Mouse (Mus musculus) MEL (cell line): Measurements from ENCODE around the gene Upk2. TPM values are rescaled to one million over a fixed set of nuclear protein-coding genes. Genes with fewer than 3 reads are reported as not detected.

ENCODE experiments used
- DNase-seq: peaks from one replicate; pipeline ENCODE4 v3.0.0; 2011; ENCODE audit warnings: low read depth, low spot score
- H3K27ac ChIP-seq: 2 replicates; pipeline ENCODE4 v1.5.1; 2012; ENCODE audit warnings: low read depth, mild to moderate bottlenecking, control low read depth, low read length, moderate library complexity; ENCODE audit not compliant: control insufficient read depth
- H3K27me3 ChIP-seq, 2 experiments: fragments of 150-350 bp in 1 of 2; sonication (generic) in 1 of 2; 2 replicates each; pipeline ENCODE4 v1.6.1; 2012; ENCODE audit warnings: low read length in 2 of 2, mild to moderate bottlenecking in 2 of 2, improper control_type of control experiment in 1 of 2, moderate library complexity in 1 of 2; ENCODE audit not compliant: insufficient read depth in 2 of 2, control insufficient read depth in 1 of 2
- H3K36me3 ChIP-seq, 2 experiments: 2 replicates each; pipeline ENCODE4 v1.6.1; 2012 to 2014; ENCODE audit warnings: low read length in 2 of 2, improper control_type of control experiment in 1 of 2, inconsistent platforms in 1 of 2, mild to moderate bottlenecking in 1 of 2; ENCODE audit not compliant: insufficient read depth in 2 of 2, control insufficient read depth in 1 of 2
- H3K4me1 ChIP-seq, 2 experiments: fragments of 150-350 bp in 1 of 2; sonication (generic) in 1 of 2; 2 replicates each; pipeline ENCODE4 v1.6.1; 2012; ENCODE audit warnings: low read length in 2 of 2, improper control_type of control experiment in 1 of 2, mild to moderate bottlenecking in 1 of 2; ENCODE audit not compliant: insufficient read depth in 2 of 2, control insufficient read depth in 1 of 2
- H3K4me3 ChIP-seq, 2 experiments: fragments of 150-350 bp in 1 of 2; sonication (generic) in 1 of 2; 2 replicates each; pipeline ENCODE4 v1.5.1; 2012; ENCODE audit warnings: low read depth in 2 of 2, low read length in 2 of 2, mild to moderate bottlenecking in 2 of 2, moderate library complexity in 2 of 2, control low read depth in 1 of 2, improper control_type of control experiment in 1 of 2; ENCODE audit not compliant: control insufficient read depth in 1 of 2, insufficient read depth in 1 of 2
- H3K79me2 ChIP-seq: 2 replicates; pipeline ENCODE4 v1.6.1; 2012; ENCODE audit warnings: mild to moderate bottlenecking, low read length, moderate library complexity; ENCODE audit not compliant: control insufficient read depth, poor library complexity, insufficient read depth
- H3K9ac ChIP-seq: 2 replicates; pipeline ENCODE4 v1.6.1; 2012; ENCODE audit warnings: low read depth, mild to moderate bottlenecking, control low read depth, low read length, moderate library complexity; ENCODE audit not compliant: control insufficient read depth, poor library complexity, severe bottlenecking
- H3K9me3 ChIP-seq: fragments of 150-350 bp; sonication (generic); replicated peaks from 2 replicates; pipeline ENCODE4 v1.6.1; 2012; ENCODE audit warnings: mild to moderate bottlenecking, low read length, improper control_type of control experiment, moderate library complexity; ENCODE audit not compliant: insufficient read depth
- BHLHE40 ChIP-seq: IDR thresholded peaks from 2 replicates; pipeline ENCODE4 v1.6.1; 2012; ENCODE audit warnings: low read depth, mild to moderate bottlenecking, inconsistent platforms, low read length, improper control_type of control experiment, borderline replicate concordance
- CHD1 ChIP-seq: IDR thresholded peaks from 2 replicates; pipeline ENCODE4 v1.6.1; 2012; ENCODE audit warnings: low read depth, mild to moderate bottlenecking, inconsistent platforms, low read length, improper control_type of control experiment
- EP300 ChIP-seq, 2 experiments: IDR thresholded peaks; 2 replicates each; pipeline ENCODE4 v1.6.1; 2011; ENCODE audit warnings: improper control_type of control experiment in 2 of 2, low read length in 2 of 2, low read depth in 1 of 2, mild to moderate bottlenecking in 1 of 2
- GABPA ChIP-seq: IDR thresholded peaks from 2 replicates; pipeline ENCODE4 v1.6.1; 2012; ENCODE audit warnings: low read depth, mild to moderate bottlenecking, inconsistent platforms, low read length, improper control_type of control experiment, moderate library complexity
- GATA1 ChIP-seq: IDR thresholded peaks from 2 replicates; pipeline ENCODE4 v1.6.1; 2011; ENCODE audit warnings: low read depth, low read length, improper control_type of control experiment
- KAT2A ChIP-seq: conservative IDR thresholded peaks from 2 replicates; pipeline ENCODE4 v1.6.1; 2012; ENCODE audit warnings: low read depth, low read length, improper control_type of control experiment, inconsistent platforms
- MYB ChIP-seq: IDR thresholded peaks from 2 replicates; pipeline ENCODE4 v1.6.1; 2011; ENCODE audit warnings: mild to moderate bottlenecking, low read depth, low read length, improper control_type of control experiment
- NELFE ChIP-seq: IDR thresholded peaks from 2 replicates; pipeline ENCODE4 v1.6.1; 2011; ENCODE audit warnings: low read depth, low read length, improper control_type of control experiment
- NRF1 ChIP-seq: IDR thresholded peaks from 2 replicates; pipeline ENCODE4 v1.6.1; 2014; ENCODE audit warnings: low read depth, mild to moderate bottlenecking, inconsistent platforms, low read length, improper control_type of control experiment, moderate library complexity; ENCODE audit not compliant: poor library complexity, insufficient read depth, severe bottlenecking
- POLR2AphosphoS5 ChIP-seq: IDR thresholded peaks from 2 replicates; pipeline ENCODE4 v1.6.1; 2012; ENCODE audit warnings: low read depth, borderline replicate concordance, mild to moderate bottlenecking, inconsistent platforms, low read length, moderate library complexity, mixed read lengths
- RAD21 ChIP-seq: IDR thresholded peaks from 2 replicates; pipeline ENCODE4 v1.6.1; 2011; ENCODE audit warnings: mild to moderate bottlenecking, low read depth, low read length, improper control_type of control experiment
- SIN3A ChIP-seq: IDR thresholded peaks from 2 replicates; pipeline ENCODE4 v1.6.1; 2012; ENCODE audit warnings: low read length, improper control_type of control experiment, inconsistent platforms
- SMC3 ChIP-seq: IDR thresholded peaks from 2 replicates; pipeline ENCODE4 v1.6.1; 2011; ENCODE audit warnings: low read depth, low read length, improper control_type of control experiment
- USF1 ChIP-seq: IDR thresholded peaks from 2 replicates; pipeline ENCODE4 v1.6.1; 2014; ENCODE audit warnings: low read depth, mild to moderate bottlenecking, inconsistent platforms, low read length, improper control_type of control experiment, moderate library complexity
- USF2 ChIP-seq, 2 experiments: IDR thresholded peaks; 2 replicates each; pipeline ENCODE4 v1.6.1; 2011 to 2012; ENCODE audit warnings: improper control_type of control experiment in 2 of 2, low read length in 2 of 2, borderline replicate concordance in 1 of 2, inconsistent platforms in 1 of 2, low read depth in 1 of 2, mild to moderate bottlenecking in 1 of 2; ENCODE audit not compliant: insufficient read depth in 1 of 2
- ZC3H11A ChIP-seq: IDR thresholded peaks from 2 replicates; pipeline ENCODE4 v1.6.1; 2012; ENCODE audit warnings: low read depth, mild to moderate bottlenecking, inconsistent platforms, low read length, improper control_type of control experiment
- polyA plus RNA-seq, 2 experiments: library from polyadenylated mRNA; stranded (reverse) in 1 of 2; unstranded in 1 of 2; fragments of >175 nt in 1 of 2; fragments of >200 nt in 1 of 2; gene quantifications; 2 replicates each; pipeline versions ENCODE4 v1.2.1 to v1.2.4; 2012; ENCODE audit warnings: low replicate concordance in 2 of 2, low read depth in 1 of 2; ENCODE audit not compliant: insufficient read length in 2 of 2, insufficient read depth in 1 of 2, missing spikeins in 1 of 2
- total RNA-seq: library from RNA; depleted of rRNA; stranded (reverse); fragments of 300-350 nt; gene quantifications from 2 replicates; pipeline ENCODE4 v1.2.3, GENCODE M21; 2012

Upk2 gene
- total and polyA plus RNA-seq, 3 experiments: not detected

DNA sequence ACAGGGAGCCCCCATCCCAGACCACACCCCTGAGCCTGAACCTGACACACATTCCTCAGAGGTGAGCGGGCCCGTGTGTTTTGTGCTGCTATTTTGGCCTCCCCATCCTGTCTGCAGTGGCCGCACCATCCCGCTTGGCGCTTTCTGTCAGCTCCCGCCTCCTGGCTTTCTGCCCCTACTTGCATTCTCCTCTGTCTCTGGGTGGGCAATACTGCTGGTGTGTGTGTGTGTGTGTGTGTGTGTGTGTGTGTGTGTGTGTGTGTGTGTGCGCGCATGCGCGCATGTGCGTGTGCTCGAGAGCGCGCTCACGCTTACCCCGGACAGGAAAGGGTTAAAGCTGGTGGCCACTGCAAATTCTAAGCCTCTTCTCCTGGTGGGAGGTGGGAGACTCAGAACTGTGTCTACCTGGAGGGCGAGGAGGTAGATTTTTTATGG is 34.9 kb upstream of the Upk2 start:
- Histone ChIP-seq H3K4me3 (no peak overlapping the region), H3K27me3 (no peaks in the 10 kb centered on the region), H3K27ac (no peak overlapping the region), H3K9ac (no peak overlapping the region), H3K79me2 (no peaks in the 10 kb centered on the region), H3K9me3 (no peaks in the 10 kb centered on the region), H3K4me1 (peaks cover 0 to 11% of the 10 kb centered on the region in 2 experiments; a peak in 2 of 4 replicates), H3K36me3 (peaks cover 0 to 6% of the 10 kb centered on the region in 2 experiments; a peak in 2 of 4 replicates)
- TF ChIP-seq GATA1: no peak
- no peak for TF ChIP-seq BHLHE40
- no peak for TF ChIP-seq GABPA
- TF ChIP-seq NELFE: no peak
- no peak for TF ChIP-seq USF2 (IDR thresholded peaks at IDR 0.05; ENCODE audit: borderline replicate concordance in 1 of 2, insufficient read depth in 1 of 2, low read depth in 1 of 2, low read length in 2 of 2)
- no peak for TF ChIP-seq NRF1
- no peak for TF ChIP-seq KAT2A
- TF ChIP-seq POLR2AphosphoS5: no peak
- no peak for TF ChIP-seq USF1
- TF ChIP-seq ZC3H11A: no peak
- no peak for TF ChIP-seq SMC3
- TF ChIP-seq RAD21: no peak
- no peak for DNase-seq

- Histone ChIP-seq H3K27ac (no peak overlapping the region), H3K4me3 (no peak overlapping the region), H3K9ac (no peak overlapping the region), H3K79me2 (no peaks in the 10 kb centered on the region)
- DNase-seq: no peak
- TF ChIP-seq USF2 (IDR thresholded peaks at IDR 0.05; ENCODE audit: borderline replicate concordance in 1 of 2, insufficient read depth in 1 of 2, low read depth in 1 of 2, low read length in 2 of 2) (no peak), CHD1 (no peak), USF1 (no peak), EP300 (IDR thresholded peaks at IDR 0.05; ENCODE audit: low read depth in 1 of 2, low read length in 2 of 2) (no peak), SIN3A (no peak), NELFE (no peak), MYB (no peak)
- TF ChIP-seq, all 39 proteins: peak for 0
- Histone ChIP-seq H3K27me3 (no peaks in the 10 kb centered on the region), H3K9me3 (no peaks in the 10 kb centered on the region), H3K36me3 (peaks cover 0 to 6% of the 10 kb centered on the region in 2 experiments; a peak in 2 of 4 replicates), H3K4me1 (peaks cover 0 to 9% of the 10 kb centered on the region in 2 experiments; a peak in 2 of 4 replicates)
Measured at GRCm38 (mm10) chr9:44488855-44489381, 34.1 kb upstream of the Upk2 start.
